Mouse (Mus musculus): Measurements from ENCODE around the gene Tmie. TPM values are rescaled to one million over a fixed set of nuclear protein-coding genes. Genes with fewer than 3 reads are reported as not detected.

Gene Tmie
- 17.3 TPM for total RNA-seq (2023)

DNA sequence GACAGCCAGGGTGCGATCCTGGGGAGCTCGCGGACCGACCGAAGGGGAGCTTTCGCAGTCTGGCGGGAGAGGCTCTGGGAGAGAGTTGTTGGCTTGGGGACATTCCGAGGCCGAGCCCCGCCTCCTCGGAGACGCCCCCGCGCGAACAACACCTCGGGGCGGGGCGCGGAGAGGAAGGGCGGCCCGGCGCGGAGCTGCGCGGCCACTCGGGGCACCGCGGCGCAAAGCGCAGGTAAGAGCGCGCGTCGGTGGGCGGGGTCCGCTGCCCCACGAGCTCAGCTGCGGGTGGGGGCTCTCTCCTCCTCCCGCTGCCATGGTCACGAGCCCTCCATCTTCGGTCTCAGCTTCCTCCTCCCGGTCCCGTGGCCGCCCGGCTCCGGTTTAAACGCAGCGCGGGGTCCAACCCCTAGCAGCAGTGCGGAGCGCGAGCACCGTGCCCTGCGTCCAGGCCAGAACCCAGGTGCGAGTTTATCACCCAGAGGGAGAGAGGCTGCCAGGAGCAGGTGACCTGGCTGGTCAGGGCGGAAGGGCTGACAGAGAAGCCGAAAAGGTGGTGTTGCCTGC lies at the start of gene Tmie:
Gene Tmie, minus strand, starts transcription at position 116 of the 564 bp plus-strand sequence.

DNA sequence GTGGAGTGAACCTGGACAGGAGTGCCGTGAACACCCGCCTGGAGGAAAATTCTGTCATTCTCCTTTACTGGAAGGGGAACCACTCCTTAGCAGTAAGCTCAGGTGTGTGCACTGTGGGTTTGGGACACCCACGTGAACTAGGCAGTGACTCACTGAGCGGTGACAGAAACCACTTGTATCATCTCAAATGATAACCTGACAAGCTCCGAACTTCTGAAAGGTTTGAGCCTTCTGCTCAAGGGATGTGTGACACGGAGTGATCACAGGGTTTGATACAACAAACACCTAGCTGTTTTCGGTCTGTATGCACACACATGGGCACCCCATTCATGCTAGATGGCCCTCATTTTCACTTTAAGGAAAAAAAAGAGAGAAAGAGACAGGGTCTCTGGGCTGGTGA lies 36.9 kb upstream of the Tmie start, which contains the start of gene Fam240a:
Gene Fam240a, minus strand, starts transcription at position 76 of the 400 bp plus-strand sequence.

DNA sequence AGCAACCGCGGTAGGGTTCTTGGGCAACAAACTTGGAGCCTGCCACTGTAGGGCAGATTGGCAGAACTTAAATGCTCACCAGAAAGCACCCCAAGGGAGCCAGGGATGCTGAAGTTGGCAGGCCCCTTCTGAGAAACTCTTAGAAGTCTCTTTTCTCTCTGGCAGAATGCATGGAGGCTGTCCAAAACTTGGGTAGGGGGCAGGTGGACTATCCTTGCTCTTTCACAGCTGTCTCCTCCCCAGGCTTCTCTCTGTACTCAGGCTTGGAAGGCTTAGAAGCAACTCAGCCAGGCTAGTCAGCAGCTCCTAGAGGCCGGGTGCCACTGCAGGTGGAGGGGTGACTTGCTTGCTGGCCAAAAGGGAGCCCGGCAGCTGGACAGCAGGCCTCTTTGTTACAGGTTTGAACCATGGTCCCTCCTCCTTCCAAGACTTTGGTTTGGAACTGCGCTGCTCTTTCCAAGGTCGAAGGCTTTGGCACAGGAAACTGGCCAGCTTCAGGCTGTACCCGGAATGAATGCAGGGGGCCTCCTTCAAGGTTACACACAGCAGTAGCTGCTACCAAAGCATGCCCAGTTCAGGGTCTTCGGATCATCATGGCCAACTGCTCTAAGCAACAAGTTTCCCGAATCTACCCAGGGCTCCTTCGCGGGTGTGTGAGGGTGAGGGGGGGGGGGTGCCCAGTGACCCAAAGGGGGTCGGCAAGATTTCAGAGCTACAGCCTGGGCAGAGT lies 557 bp downstream of the Tmie start, which contains the start of gene Als2cl:
Gene Als2cl, plus strand, starts transcription at position 680 of the 730 bp plus-strand sequence.

DNA sequence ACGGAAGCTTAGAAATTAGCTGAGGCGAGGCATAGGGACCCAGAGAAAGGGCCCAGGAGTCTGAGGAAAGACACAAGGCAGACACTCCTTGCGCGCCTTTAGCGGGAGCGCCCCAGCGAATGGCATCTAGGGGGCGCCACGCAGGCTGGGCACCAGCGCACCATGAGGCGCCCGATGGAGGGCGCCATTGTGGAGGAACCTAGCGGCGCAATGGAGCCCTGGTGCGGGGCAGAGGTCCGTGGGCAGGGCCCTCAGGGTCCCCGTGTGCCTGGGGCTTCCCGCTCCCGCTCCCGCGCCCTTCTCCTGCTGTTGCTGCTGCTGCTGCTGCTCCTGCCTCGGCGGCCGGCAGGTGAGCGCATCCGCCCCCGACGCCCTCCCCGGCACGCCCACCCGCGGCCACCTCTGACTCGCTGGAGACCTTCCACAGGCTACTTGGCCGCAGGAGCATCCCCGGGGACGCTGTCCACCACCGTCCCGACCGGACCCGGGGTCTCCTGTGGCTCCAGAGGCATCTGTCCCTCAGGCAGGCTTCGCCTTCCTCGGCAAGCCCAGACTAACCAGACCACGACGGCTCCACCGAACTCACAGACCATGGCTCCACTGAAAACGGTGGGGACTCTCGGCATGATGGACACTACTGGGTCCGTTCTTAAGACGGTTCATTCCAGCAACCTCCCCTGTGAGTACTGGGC lies 22.0 kb downstream of the Tmie start, which contains the start of gene Prss50:
Gene Prss50, plus strand, starts transcription at position 187 of the 692 bp plus-strand sequence.

DNA sequence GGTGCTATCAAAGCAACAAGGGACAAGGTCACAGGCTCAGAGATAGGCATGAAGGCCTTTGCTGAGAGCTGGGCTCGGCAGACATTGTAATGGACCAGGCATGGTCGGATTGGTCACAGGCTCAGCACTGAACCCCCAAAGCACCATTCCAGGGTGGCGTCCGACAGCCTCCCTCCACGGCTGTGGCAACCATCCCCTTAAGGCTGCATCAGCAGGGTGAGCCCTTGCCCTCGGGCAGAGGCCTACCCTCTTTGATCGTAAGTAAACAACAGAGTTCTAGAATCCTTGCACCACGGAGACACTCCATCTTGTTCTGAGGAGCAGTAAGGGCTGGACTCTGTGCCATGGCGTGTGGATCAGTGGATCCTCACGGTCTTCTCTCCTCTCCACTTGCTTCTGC lies 35.7 kb downstream of the Tmie start, which contains the start of gene Prss46:
Gene Prss46, plus strand, starts transcription at position 301 of the 400 bp plus-strand sequence.

DNA sequence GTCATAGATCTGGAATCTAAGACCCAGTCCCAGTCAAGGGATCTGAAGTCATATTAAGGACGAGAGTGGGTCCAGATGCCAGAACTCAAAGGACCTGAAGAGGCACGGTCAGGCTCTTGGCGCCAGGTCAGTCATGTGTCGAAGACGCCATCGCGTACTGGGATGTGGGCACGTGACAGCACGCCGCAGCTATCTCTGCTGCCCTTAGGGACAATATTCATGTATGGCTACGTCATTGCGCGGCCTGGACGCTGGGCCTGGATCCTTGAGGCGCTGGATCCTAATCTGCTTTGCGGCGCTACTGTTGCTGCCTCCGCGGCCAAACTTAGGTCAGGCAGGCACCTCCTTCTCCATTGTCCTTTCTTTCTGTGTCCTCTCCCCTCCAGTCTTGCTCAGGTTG lies 45.5 kb downstream of the Tmie start, which contains the start of gene Prss45:
Gene Prss45, plus strand, starts transcription at position 178 of the 400 bp plus-strand sequence.

DNA sequence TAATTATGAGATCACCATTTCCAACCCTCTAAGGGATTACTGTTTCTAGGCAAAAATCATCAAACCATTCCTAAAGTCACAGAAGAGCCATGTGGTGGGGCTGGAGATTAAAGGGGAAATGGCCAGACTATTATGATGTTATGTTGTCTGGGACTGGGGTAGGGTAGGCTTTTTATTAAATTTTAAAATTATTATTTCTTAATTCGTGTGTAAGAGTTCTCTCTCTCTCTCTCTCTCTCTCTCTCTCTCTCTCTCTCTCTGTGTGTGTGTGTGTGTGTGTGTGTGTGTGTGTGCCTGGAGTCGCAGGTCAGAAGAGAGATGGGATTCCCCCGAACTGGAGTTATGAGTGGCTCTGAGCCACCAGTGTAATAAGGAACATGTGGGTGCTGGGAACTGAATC lies 53.5 kb downstream of the Tmie start, which contains the start of gene Prss43:
Gene Prss43, plus strand, starts transcription at position 301 of the 400 bp plus-strand sequence.

Other genes with a start within 250 kb of the Tmie start
- gene Nbeal2, start 226.0 kb downstream of the Tmie start, total RNA-seq (2023), result 66.0 TPM
- gene Ccdc12, start 223.6 kb downstream of the Tmie start, total RNA-seq (2023), result 81.8 TPM
- not detected for gene Myl3, start 138.3 kb downstream of the Tmie start, total RNA-seq (2023)
- gene Pth1r, start 133.0 kb downstream of the Tmie start, total RNA-seq (2023), result not detected
- gene Prss42, start 81.9 kb downstream of the Tmie start, total RNA-seq (2023), result not detected
- not detected for gene Prss44, start 66.1 kb downstream of the Tmie start, total RNA-seq (2023)
- gene Prss43, start 53.4 kb downstream of the Tmie start, total RNA-seq (2023), result not detected
- gene Prss45, start 45.5 kb downstream of the Tmie start, total RNA-seq (2023), result not detected
- gene Prss46, start 35.6 kb downstream of the Tmie start, total RNA-seq (2023), result not detected
- gene Prss50, start 22.1 kb downstream of the Tmie start, total RNA-seq (2023), result not detected
- gene Als2cl, start 243 bp downstream of the Tmie start, total RNA-seq (2023), result 375 TPM
- gene Fam240a, start 36.7 kb upstream of the Tmie start, total RNA-seq (2023), result 2.2 TPM
- gene Tdgf1, start 66.0 kb upstream of the Tmie start, total RNA-seq (2023), result 2.1 TPM
- not detected for gene Lrrc2, start 71.4 kb upstream of the Tmie start, total RNA-seq (2023)
- not detected for gene Rtp3, start 110.5 kb upstream of the Tmie start, total RNA-seq (2023)
- 2.4 TPM for gene Ltf, start 139.2 kb upstream of the Tmie start, total RNA-seq (2023)
- gene Ccrl2, start 177.4 kb upstream of the Tmie start, total RNA-seq (2023), result 5.2 TPM
- 32.1 TPM for gene Lrrfip2, start 237.5 kb upstream of the Tmie start, total RNA-seq (2023)

Measured in CD4-positive naive resting alpha-beta T cell, adult 76 days (primary cell).